Mouse (Mus musculus): ENCODE measurements around the gene Cdkn2aipnl. TPM values are rescaled to one million over a fixed set of nuclear protein-coding genes. Genes with fewer than 3 reads are reported as not detected.

The Cdkn2aipnl gene
- 128 and 131 TPM in 2 replicates for polyA plus RNA-seq (2014; fragmentation: Nextera tagmentation; extraction: Ambion mirVana)

DNA sequence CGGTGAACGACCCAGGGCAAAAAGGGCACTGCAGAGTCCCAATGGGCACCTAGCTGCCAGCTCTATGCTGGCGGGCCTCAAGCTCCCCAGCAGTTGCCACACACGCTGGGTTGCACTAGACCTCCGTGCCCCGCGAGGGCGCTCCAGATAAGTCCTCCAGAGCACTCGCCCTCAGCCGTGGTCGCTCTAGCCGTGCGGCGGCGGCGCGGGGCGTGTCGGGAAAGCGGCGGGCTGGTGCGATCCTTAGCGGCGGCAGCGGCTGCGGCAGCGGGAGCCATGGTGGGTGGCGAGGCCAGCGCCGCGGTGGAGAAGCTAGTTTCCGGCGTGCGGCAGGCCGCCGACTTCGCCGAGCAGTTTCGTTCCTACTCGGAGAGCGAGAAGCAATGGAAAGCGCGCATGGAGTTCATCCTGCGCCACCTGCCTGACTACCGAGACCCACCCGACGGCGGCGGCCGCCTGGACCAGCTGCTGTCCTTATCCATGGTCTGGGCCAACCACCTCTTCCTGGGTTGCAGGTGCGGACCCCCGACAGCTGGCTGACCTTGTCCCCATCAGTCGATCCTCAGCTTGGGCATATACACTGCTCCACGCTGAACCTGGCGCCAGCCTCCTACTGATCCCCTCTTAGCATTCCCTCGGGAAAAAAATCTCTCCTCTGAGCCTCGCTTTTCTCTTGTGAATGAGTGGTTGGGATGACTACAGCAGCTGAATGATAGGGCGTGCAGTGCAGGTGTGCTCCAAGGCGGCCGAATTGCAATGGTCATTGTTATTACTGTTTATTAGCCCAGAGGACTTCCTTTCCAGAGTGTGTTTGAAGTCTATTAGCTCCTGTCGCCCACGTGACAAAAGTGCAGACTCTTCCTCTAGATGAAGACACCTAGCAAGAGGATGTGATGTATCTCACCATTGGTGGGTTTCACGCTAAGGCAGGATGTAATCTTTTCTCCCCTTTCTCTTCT, at the start of gene Cdkn2aipnl:
TSS of gene Cdkn2aipnl (plus strand) at position 219 of the 959 bp plus-strand sequence.
- H3K9me3 ChIP-seq (ENCODE audit: control insufficient read depth, low read length): no peaks in the 10 kb centered on the region
- peak; percentile 97 for ATAC-seq (ENCODE audit: low read depth)
- no peaks in the 10 kb centered on the region for H3K27me3 ChIP-seq (ENCODE audit: control insufficient read depth, insufficient read depth, low read length)
- H3K36me3 ChIP-seq (ENCODE audit: control insufficient read depth, insufficient read depth, low read length): peaks cover 17% of the 10 kb centered on the region
- H3K9ac ChIP-seq (replicated peaks; ENCODE audit: low read depth, low read length): peak within 1 kb of the TSS; percentile 70
- peaks cover 5% of the 10 kb centered on the region; the same call in 1 of the 2 replicates for H3K4me1 ChIP-seq (ENCODE audit: control insufficient read depth, insufficient read depth, low read length)
- H3K4me3 ChIP-seq (ENCODE audit: low read depth, low read length): peak within 1 kb of the TSS; percentile 68
- H3K4me2 ChIP-seq (ENCODE audit: low read depth, low read length): peak within 1 kb of the TSS; percentile 78
- 2% methylated on average over 61 of the region's 63 CpGs for WGBS
- peak within 1 kb of the TSS; percentile 70 for H3K27ac ChIP-seq (ENCODE audit: low read depth, low read length)

DNA sequence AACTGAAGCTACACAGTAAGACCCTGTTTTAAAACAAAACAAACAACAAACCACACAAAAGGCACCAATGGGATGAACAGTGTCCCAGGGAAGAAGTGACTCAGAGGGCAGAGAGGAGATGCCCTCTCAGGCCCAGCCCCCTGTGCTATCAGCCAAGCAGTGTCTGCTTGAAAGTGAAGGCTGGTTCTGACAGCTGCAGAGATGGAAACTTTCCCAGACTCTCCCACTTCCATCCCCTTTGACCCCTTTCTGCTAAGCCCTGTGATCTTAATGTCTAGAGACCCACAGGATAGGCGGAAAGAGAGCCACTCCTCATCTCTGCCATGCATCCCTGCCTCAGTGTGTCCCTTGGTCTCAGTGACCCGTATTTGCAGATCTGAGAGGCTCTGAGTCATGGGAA, 49.5 kb upstream of the Cdkn2aipnl start:
- H3K4me3 ChIP-seq (ENCODE audit: low read depth, low read length): no peak overlapping the region
- no peaks in the 10 kb centered on the region for H3K9me3 ChIP-seq (ENCODE audit: control insufficient read depth, low read length)
- no peak overlapping the region for H3K4me2 ChIP-seq (ENCODE audit: low read depth, low read length)
- H3K36me3 ChIP-seq (ENCODE audit: control insufficient read depth, insufficient read depth, low read length): no peaks in the 10 kb centered on the region
- H3K4me1 ChIP-seq (ENCODE audit: control insufficient read depth, insufficient read depth, low read length): 0 out of 2 replicates have a peak, but pooled peaks cover 3% of the 10 kb centered on the region
- H3K27me3 ChIP-seq (ENCODE audit: control insufficient read depth, insufficient read depth, low read length): no peaks in the 10 kb centered on the region
- no peak overlapping the region for H3K27ac ChIP-seq (ENCODE audit: low read depth, low read length)
- no peak for ATAC-seq (ENCODE audit: low read depth)
- WGBS: 87% methylated on average over 2 of the region's 2 CpGs
- H3K9ac ChIP-seq (replicated peaks; ENCODE audit: low read depth, low read length): no peak overlapping the region

DNA sequence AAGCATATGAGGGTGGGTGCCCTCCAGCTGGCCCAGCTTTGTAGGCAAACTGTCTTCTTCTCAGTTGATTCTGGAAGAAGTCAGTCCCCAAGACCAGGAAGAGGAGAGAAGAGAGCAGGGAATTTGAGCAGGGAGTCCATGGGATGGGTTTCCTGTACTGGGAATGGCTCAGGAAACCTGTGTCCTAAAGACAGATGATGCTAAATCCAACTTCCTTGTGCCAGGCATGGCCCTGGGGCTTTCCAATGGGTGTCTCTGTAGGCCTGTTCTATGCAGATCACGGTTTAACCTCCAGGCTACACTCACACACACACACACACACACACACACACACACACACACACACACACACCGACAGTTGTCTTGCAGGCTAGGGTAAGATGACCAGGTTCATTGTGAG, 48.9 kb upstream of the Cdkn2aipnl start:
- no peak overlapping the region for H3K9ac ChIP-seq (replicated peaks; ENCODE audit: low read depth, low read length)
- H3K9me3 ChIP-seq (ENCODE audit: control insufficient read depth, low read length): no peaks in the 10 kb centered on the region
- ATAC-seq (ENCODE audit: low read depth): no peak
- no peak overlapping the region for H3K4me3 ChIP-seq (ENCODE audit: low read depth, low read length)
- 0 out of 2 replicates have a peak, but pooled peaks cover 3% of the 10 kb centered on the region for H3K4me1 ChIP-seq (ENCODE audit: control insufficient read depth, insufficient read depth, low read length)
- no peak overlapping the region for H3K4me2 ChIP-seq (ENCODE audit: low read depth, low read length)
- 88% methylated on average over 2 of the region's 2 CpGs for WGBS
- no peak overlapping the region for H3K27ac ChIP-seq (ENCODE audit: low read depth, low read length)
- H3K27me3 ChIP-seq (ENCODE audit: control insufficient read depth, insufficient read depth, low read length): no peaks in the 10 kb centered on the region
- H3K36me3 ChIP-seq (ENCODE audit: control insufficient read depth, insufficient read depth, low read length): no peaks in the 10 kb centered on the region

DNA sequence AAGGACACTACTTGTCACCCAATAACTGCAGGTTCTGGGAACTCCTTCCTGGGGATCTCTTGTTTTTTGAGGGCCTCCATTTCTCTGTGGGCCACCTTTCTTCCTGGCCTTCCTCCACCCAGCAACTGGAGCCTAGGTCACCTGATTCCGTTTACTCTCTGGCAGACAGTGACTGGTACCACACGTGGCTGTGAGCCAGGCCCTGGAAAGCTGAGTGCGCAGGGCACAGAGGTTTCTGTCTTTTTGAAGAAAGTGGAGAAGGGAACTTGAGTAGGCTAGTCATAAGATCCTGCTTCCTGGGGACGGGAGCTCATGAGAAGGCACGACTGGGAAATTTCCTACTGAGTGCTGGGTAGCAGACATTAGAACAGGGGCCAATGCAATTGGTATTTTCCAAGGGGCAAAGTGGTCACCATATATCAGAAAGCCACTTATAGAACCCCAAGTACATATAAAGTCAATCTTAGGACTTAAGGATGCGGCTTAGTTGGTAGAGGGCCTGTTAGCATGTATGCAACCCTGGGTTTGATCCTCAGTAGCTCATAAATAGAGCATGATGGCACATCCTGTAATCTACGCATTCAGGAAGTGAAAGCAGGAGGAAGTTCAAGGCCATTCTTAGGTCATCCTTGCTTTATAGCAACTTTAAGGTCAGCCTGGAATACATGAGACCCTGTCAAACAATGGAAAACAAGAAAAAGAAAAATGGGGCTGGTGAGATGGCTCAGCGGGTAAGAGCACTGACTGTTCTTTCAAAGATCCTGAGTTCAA, 45.9 kb upstream of the Cdkn2aipnl start:
- no peaks in the 10 kb centered on the region for H3K36me3 ChIP-seq (ENCODE audit: control insufficient read depth, insufficient read depth, low read length)
- no peak for ATAC-seq (ENCODE audit: low read depth)
- H3K27me3 ChIP-seq (ENCODE audit: control insufficient read depth, insufficient read depth, low read length): no peaks in the 10 kb centered on the region
- H3K9ac ChIP-seq (replicated peaks; ENCODE audit: low read depth, low read length): no peak overlapping the region
- no peaks in the 10 kb centered on the region for H3K9me3 ChIP-seq (ENCODE audit: control insufficient read depth, low read length)
- no peaks in the 10 kb centered on the region for H3K4me1 ChIP-seq (ENCODE audit: control insufficient read depth, insufficient read depth, low read length)
- WGBS: 82% methylated on average over 8 of the region's 8 CpGs
- no peak overlapping the region for H3K4me2 ChIP-seq (ENCODE audit: low read depth, low read length)
- no peak overlapping the region for H3K27ac ChIP-seq (ENCODE audit: low read depth, low read length)
- H3K4me3 ChIP-seq (ENCODE audit: low read depth, low read length): no peak overlapping the region

DNA sequence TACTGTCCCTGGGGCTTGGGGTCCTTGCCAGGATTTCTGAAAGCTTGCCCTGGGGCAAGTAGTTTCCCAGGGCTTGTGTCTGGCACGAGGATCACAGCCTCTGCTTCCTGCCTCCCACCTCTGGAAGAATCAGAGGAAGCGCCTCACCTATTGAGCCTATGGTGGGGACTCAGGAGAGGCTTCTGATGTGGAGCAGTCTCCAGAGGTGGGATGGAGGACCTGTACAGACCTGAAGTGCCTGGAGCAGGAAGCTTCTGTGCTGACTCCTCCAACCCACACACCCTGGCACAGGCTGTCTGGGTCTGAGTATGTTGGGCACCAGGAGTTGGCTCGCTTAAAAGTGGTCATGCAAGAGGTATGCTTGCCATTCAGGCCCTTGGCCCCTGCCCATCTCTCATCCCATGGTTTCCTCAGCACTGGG, 45.0 kb upstream of the Cdkn2aipnl start:
- Histone ChIP-seq H3K9me3 (ENCODE audit: control insufficient read depth, low read length) (no peaks in the 10 kb centered on the region), H3K36me3 (ENCODE audit: control insufficient read depth, insufficient read depth, low read length) (no peaks in the 10 kb centered on the region), H3K9ac (replicated peaks; ENCODE audit: low read depth, low read length) (no peak overlapping the region), H3K27ac (ENCODE audit: low read depth, low read length) (no peak overlapping the region), H3K4me1 (ENCODE audit: control insufficient read depth, insufficient read depth, low read length) (no peaks in the 10 kb centered on the region), H3K4me2 (ENCODE audit: low read depth, low read length) (no peak overlapping the region), H3K27me3 (ENCODE audit: control insufficient read depth, insufficient read depth, low read length) (no peaks in the 10 kb centered on the region), H3K4me3 (ENCODE audit: low read depth, low read length) (no peak overlapping the region)
- ATAC-seq (ENCODE audit: low read depth): no peak
- WGBS: 79% methylated on average over 3 of the region's 3 CpGs

DNA sequence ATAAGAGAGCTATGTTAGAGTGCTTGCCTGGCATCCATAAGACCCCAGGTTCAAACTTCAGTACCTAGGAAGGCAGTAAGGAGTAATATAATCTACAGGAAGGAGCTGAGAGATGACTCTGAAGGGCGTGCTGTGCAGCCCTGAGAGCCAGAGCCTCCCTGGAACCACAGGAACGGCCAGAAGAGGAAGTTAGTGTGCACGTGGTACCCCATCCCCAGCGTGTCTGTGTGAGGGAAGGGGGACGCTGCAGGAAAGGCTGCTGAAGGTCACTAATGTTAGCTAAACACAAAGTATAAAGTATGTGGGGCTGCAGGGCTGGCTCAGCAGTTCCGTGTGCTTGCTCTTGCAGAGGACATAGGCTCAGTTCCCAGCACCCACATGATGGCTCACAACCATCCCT, 41.9 kb upstream of the Cdkn2aipnl start:
- WGBS: 79% methylated on average over 6 of the region's 6 CpGs
- ATAC-seq (ENCODE audit: low read depth): no peak

DNA sequence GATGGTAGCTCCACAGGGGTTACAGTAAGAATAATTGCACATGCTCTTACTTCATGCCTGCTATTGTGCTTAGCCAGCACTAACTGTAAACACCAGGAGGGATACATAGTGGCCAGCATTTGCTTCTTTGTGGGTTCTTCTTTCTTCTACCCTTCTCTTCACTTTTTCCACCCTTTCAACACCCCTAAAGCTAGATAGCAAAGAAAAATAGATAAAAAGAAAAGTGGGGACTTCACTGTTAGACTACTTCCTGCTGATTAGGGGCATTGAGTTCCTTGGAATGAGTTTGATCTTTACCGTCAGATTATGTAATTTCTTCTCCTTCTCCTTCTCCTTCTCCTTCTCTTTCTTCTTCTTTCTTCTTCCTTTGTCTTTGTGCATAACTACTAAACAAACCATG, 41.1 kb upstream of the Cdkn2aipnl start:
- Histone ChIP-seq H3K36me3 (ENCODE audit: control insufficient read depth, insufficient read depth, low read length) (no peaks in the 10 kb centered on the region), H3K4me1 (ENCODE audit: control insufficient read depth, insufficient read depth, low read length) (no peaks in the 10 kb centered on the region), H3K27me3 (ENCODE audit: control insufficient read depth, insufficient read depth, low read length) (no peaks in the 10 kb centered on the region), H3K4me3 (ENCODE audit: low read depth, low read length) (no peak overlapping the region), H3K9me3 (ENCODE audit: control insufficient read depth, low read length) (no peaks in the 10 kb centered on the region), H3K9ac (replicated peaks; ENCODE audit: low read depth, low read length) (no peak overlapping the region), H3K27ac (ENCODE audit: low read depth, low read length) (no peak overlapping the region), H3K4me2 (ENCODE audit: low read depth, low read length) (no peak overlapping the region)
- no peak for ATAC-seq (ENCODE audit: low read depth)
- WGBS: 92% methylated on average over 1 of the region's 1 CpGs

More for the DNA sequence above, 41.9 kb upstream of the Cdkn2aipnl start:
- H3K27me3 ChIP-seq (ENCODE audit: control insufficient read depth, insufficient read depth, low read length): no peaks in the 10 kb centered on the region
- no peaks in the 10 kb centered on the region for H3K9me3 ChIP-seq (ENCODE audit: control insufficient read depth, low read length)
- H3K4me1 ChIP-seq (ENCODE audit: control insufficient read depth, insufficient read depth, low read length): no peaks in the 10 kb centered on the region
- no peak overlapping the region for H3K4me3 ChIP-seq (ENCODE audit: low read depth, low read length)
- H3K27ac ChIP-seq (ENCODE audit: low read depth, low read length): no peak overlapping the region
- no peaks in the 10 kb centered on the region for H3K36me3 ChIP-seq (ENCODE audit: control insufficient read depth, insufficient read depth, low read length)
- no peak overlapping the region for H3K9ac ChIP-seq (replicated peaks; ENCODE audit: low read depth, low read length)
- no peak overlapping the region for H3K4me2 ChIP-seq (ENCODE audit: low read depth, low read length)

DNA sequence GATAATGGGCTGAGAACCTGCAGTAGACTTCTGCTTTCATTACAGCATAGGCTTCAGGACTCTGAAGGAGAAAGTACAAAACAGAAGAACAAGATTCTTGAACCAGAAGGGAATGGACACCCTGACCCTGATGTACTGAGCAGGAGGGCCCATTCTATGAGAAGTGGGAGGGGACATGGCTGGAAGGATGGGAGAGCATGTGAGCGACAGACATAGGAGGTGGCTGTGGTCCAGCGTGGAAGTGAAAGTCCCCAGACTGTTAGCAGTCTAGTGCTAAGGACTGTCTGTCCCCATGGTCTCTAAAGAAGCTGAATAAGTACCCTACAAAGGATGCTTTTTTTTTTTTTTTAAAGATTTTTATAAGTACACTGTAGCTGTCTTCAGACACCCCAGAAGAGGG, 40.4 kb upstream of the Cdkn2aipnl start:
- Histone ChIP-seq H3K4me1 (ENCODE audit: control insufficient read depth, insufficient read depth, low read length) (no peaks in the 10 kb centered on the region), H3K9me3 (ENCODE audit: control insufficient read depth, low read length) (no peaks in the 10 kb centered on the region), H3K27me3 (ENCODE audit: control insufficient read depth, insufficient read depth, low read length) (no peaks in the 10 kb centered on the region), H3K4me2 (ENCODE audit: low read depth, low read length) (no peak overlapping the region), H3K27ac (ENCODE audit: low read depth, low read length) (no peak overlapping the region), H3K4me3 (ENCODE audit: low read depth, low read length) (no peak overlapping the region), H3K9ac (replicated peaks; ENCODE audit: low read depth, low read length) (no peak overlapping the region), H3K36me3 (ENCODE audit: control insufficient read depth, insufficient read depth, low read length) (no peaks in the 10 kb centered on the region)
- 70% methylated on average over 2 of the region's 2 CpGs for WGBS
- ATAC-seq (ENCODE audit: low read depth): no peak

DNA sequence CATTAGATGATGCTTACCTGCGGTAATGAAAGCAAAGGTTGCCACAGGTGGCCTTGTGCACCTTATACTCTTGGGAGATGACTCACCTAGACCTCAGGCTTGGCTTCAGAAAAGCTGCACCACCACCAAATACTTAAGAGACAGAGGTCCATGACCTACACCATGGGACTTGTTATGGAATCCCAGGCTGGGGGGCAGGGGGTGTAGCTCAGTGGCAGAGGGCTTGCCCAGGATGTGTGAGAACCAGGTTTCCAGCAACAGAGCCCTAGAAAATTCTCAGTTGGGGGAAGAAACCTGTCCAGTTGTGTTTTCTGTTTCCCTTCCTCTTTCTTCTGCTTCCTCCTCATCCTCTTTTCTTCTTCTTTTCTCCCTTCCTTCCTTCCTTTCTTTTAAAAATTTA, 36.3 kb upstream of the Cdkn2aipnl start:
- H3K4me3 ChIP-seq (ENCODE audit: low read depth, low read length): no peak overlapping the region
- H3K4me2 ChIP-seq (ENCODE audit: low read depth, low read length): no peak overlapping the region
- no peak overlapping the region for H3K27ac ChIP-seq (ENCODE audit: low read depth, low read length)
- no peaks in the 10 kb centered on the region for H3K36me3 ChIP-seq (ENCODE audit: control insufficient read depth, insufficient read depth, low read length)
- 92% methylated on average over 1 of the region's 1 CpGs for WGBS
- H3K9ac ChIP-seq (replicated peaks; ENCODE audit: low read depth, low read length): no peak overlapping the region
- no peaks in the 10 kb centered on the region for H3K27me3 ChIP-seq (ENCODE audit: control insufficient read depth, insufficient read depth, low read length)
- no peaks in the 10 kb centered on the region for H3K4me1 ChIP-seq (ENCODE audit: control insufficient read depth, insufficient read depth, low read length)
- ATAC-seq (ENCODE audit: low read depth): no peak
- no peaks in the 10 kb centered on the region for H3K9me3 ChIP-seq (ENCODE audit: control insufficient read depth, low read length)
